Mouse (Mus musculus) stomach, postnatal 0 days (tissue): ENCODE measurements around the gene 2310061N02Rik. TPM values are rescaled to one million over a fixed set of nuclear protein-coding genes. Genes with fewer than 3 reads are reported as not detected.

ENCODE experiments used
- ATAC-seq: fragments of 200-750 bp; cut with Nextera tagmentation; 2 replicates; pipeline ENCODE4 v1.8.0; 2017; ENCODE audit not compliant: low FRiP score, low TSS enrichment
- DNase-seq: peaks from one replicate; pipeline ENCODE4 v3.0.0-alpha.2; 2016; ENCODE audit warnings: low spot score
- H3K27ac ChIP-seq: fragments of 300-500 bp; sonication (generic); replicated peaks from 2 replicates; pipeline ENCODE4 v1.5.1; 2014; ENCODE audit warnings: mild to moderate bottlenecking, control low read depth
- H3K27me3 ChIP-seq: fragments of 300-500 bp; sonication (generic); 2 replicates; pipeline ENCODE4 v1.6.1; 2014; ENCODE audit warnings: low read length; ENCODE audit not compliant: control insufficient read depth, insufficient read depth
- H3K36me3 ChIP-seq: fragments of 300-500 bp; sonication (generic); 2 replicates; pipeline ENCODE4 v1.6.1; 2014; ENCODE audit warnings: low read length, mixed read lengths; ENCODE audit not compliant: control insufficient read depth, insufficient read depth
- H3K4me1 ChIP-seq: fragments of 300-500 bp; sonication (generic); replicated peaks from 2 replicates; pipeline ENCODE4 v1.6.1; 2014; ENCODE audit warnings: antibody characterized with exemption; ENCODE audit not compliant: control insufficient read depth, insufficient read depth
- H3K4me2 ChIP-seq: fragments of 300-500 bp; sonication (generic); replicated peaks from 2 replicates; pipeline ENCODE4 v1.6.1; 2014; ENCODE audit warnings: low read depth, mild to moderate bottlenecking, control low read depth, moderate library complexity
- H3K4me3 ChIP-seq: fragments of 300-500 bp; sonication (generic); 2 replicates; pipeline ENCODE4 v1.5.1; 2014; ENCODE audit warnings: low read depth, low read length, control low read depth
- H3K9ac ChIP-seq: fragments of 300-500 bp; sonication (generic); 2 replicates; pipeline ENCODE4 v1.6.1; 2014; ENCODE audit warnings: mild to moderate bottlenecking, low read length, control low read depth, mixed read lengths
- H3K9me3 ChIP-seq: fragments of 300-500 bp; sonication (generic); 2 replicates; pipeline ENCODE4 v1.6.1; 2016; ENCODE audit warnings: low read length; ENCODE audit not compliant: control insufficient read depth
- CTCF ChIP-seq: IDR thresholded peaks from 2 replicates; pipeline ENCODE4 v1.5.1; 2016; ENCODE audit warnings: antibody characterized with exemption, low read depth, mild to moderate bottlenecking, moderate library complexity
- EP300 ChIP-seq: optimal IDR thresholded peaks from 2 replicates; pipeline ENCODE3; 2016; ENCODE audit warnings: antibody characterized with exemption
- whole genome bisulfite sequencing: fragments of 180-500 bp; shearing (Covaris S2); extraction: QIAGEN DNeasy Blood & Tissue Kit; methylation state at CpG from one replicate; pipeline ENCODE4 v1.1.7; 2014; 5-methylcytosine and 5-hydroxymethylcytosine counted together
- polyA plus RNA-seq: library from polyadenylated mRNA; unstranded; fragments of >200 nt; fragmentation: Nextera tagmentation; extraction: Ambion mirVana; gene quantifications from 2 replicates; pipeline ENCODE4 v1.2.1, GENCODE M21; 2015

The 2310061N02Rik gene
- polyA plus RNA-seq, 1 experiment from 2014 or later = not detected

GRCm38 (mm10) chr16:88681282-88681681 is 26.5 kb downstream of the 2310061N02Rik start:
- Histone ChIP-seq H3K36me3 (no peaks in the 10 kb centered on the region), H3K27me3 (no peaks in the 10 kb centered on the region), H3K4me3 (no peak overlapping the region), H3K9ac (no peak overlapping the region), H3K4me2 (no peak overlapping the region), H3K9me3 (no peaks in the 10 kb centered on the region), H3K27ac (no peak overlapping the region), H3K4me1 (no peaks in the 10 kb centered on the region)
- ATAC-seq (no peak), DNase-seq (no peak)
- TF ChIP-seq EP300 (no peak), CTCF (no peak)
- WGBS = 62% methylated on average over 2 of the region's 2 CpGs

GRCm38 (mm10) chr16:88679099-88679498 is 28.7 kb downstream of the 2310061N02Rik start:
- no peak overlapping the region for H3K27ac ChIP-seq
- DNase-seq = no peak
- ATAC-seq = no peak
- no peak overlapping the region for H3K4me3 ChIP-seq
- TF ChIP-seq EP300 (no peak), CTCF (no peak)
- no peaks in the 10 kb centered on the region for H3K36me3 ChIP-seq
- H3K9me3 ChIP-seq = no peaks in the 10 kb centered on the region
- H3K9ac ChIP-seq = no peak overlapping the region
- WGBS = 79% methylated on average over 6 of the region's 6 CpGs
- no peak overlapping the region for H3K4me2 ChIP-seq
- H3K27me3 ChIP-seq = no peaks in the 10 kb centered on the region
- no peaks in the 10 kb centered on the region for H3K4me1 ChIP-seq

GRCm38 (mm10) chr16:88671571-88671970 is 36.2 kb downstream of the 2310061N02Rik start, which contains the start of gene Krtap27-1:
Gene Krtap27-1 (minus strand): TSS chr16:88671671.
- Histone ChIP-seq H3K9me3 (no peaks in the 10 kb centered on the region), H3K4me1 (no peaks in the 10 kb centered on the region), H3K27ac (no peak within 1 kb of the TSS), H3K27me3 (no peaks in the 10 kb centered on the region), H3K9ac (no peak within 1 kb of the TSS), H3K4me3 (no peak within 1 kb of the TSS), H3K4me2 (no peak within 1 kb of the TSS), H3K36me3 (no peaks in the 10 kb centered on the region)
- WGBS = 83% methylated on average over 4 of the region's 4 CpGs
- ATAC-seq (no peak), DNase-seq (no peak)
- TF ChIP-seq EP300 (no peak), CTCF (no peak)

GRCm38 (mm10) chr16:88657426-88657825 is 50.3 kb downstream of the 2310061N02Rik start:
- no peak overlapping the region for H3K4me2 ChIP-seq
- no peak overlapping the region for H3K4me3 ChIP-seq
- 50% methylated on average over 1 of the region's 1 CpGs for WGBS
- no peak; the same call in 1 of the 2 replicates for ATAC-seq
- TF ChIP-seq EP300 = no peak
- peak; percentile 70 for TF ChIP-seq CTCF
- no peaks in the 10 kb centered on the region for H3K36me3 ChIP-seq
- H3K27me3 ChIP-seq = no peaks in the 10 kb centered on the region
- no peaks in the 10 kb centered on the region for H3K4me1 ChIP-seq
- no peak overlapping the region for H3K27ac ChIP-seq
- no peak for DNase-seq
- no peaks in the 10 kb centered on the region for H3K9me3 ChIP-seq
- H3K9ac ChIP-seq = no peak overlapping the region

Other genes starting within 250 kb of the 2310061N02Rik start
- gene Cldn17, start 201.0 kb downstream of the 2310061N02Rik start, polyA plus RNA-seq = 16.5 and 18.0 TPM in 2 replicates
- 1.5 and 2.2 TPM in 2 replicates for gene Cldn8, start 144.8 kb downstream of the 2310061N02Rik start, polyA plus RNA-seq
- not detected in 2 replicates for gene Krtap24-1, start 95.7 kb downstream of the 2310061N02Rik start, polyA plus RNA-seq
- gene 2310079G19Rik, start 80.3 kb downstream of the 2310061N02Rik start, polyA plus RNA-seq = 0.41 and 0.64 TPM in 2 replicates
- gene Krtap26-1, start 60.2 kb downstream of the 2310061N02Rik start, polyA plus RNA-seq = not detected in 2 replicates
- gene Krtap27-1, start 36.3 kb downstream of the 2310061N02Rik start, polyA plus RNA-seq = not detected in 2 replicates
- not detected in 2 replicates for gene Krtap13-1, start 20.9 kb upstream of the 2310061N02Rik start, polyA plus RNA-seq
- gene Krtap13, start 43.7 kb upstream of the 2310061N02Rik start, polyA plus RNA-seq = not detected in 2 replicates
- 0.13 and 0.23 TPM in 2 replicates for gene 2310034C09Rik, start 50.9 kb upstream of the 2310061N02Rik start, polyA plus RNA-seq
- not detected in 2 replicates for gene 2310057N15Rik, start 66.2 kb upstream of the 2310061N02Rik start, polyA plus RNA-seq
- gene Gm5965, start 69.9 kb upstream of the 2310061N02Rik start, polyA plus RNA-seq = not detected in 2 replicates
- gene Gm20741, start 104.3 kb upstream of the 2310061N02Rik start, polyA plus RNA-seq = not detected in 2 replicates
- gene Krtap15, start 112.3 kb upstream of the 2310061N02Rik start, polyA plus RNA-seq = not detected in 2 replicates
- not detected in 2 replicates for gene Krtap14, start 118.2 kb upstream of the 2310061N02Rik start, polyA plus RNA-seq
- not detected in 2 replicates for gene Krtap19-1, start 161.4 kb upstream of the 2310061N02Rik start, polyA plus RNA-seq
- not detected in 2 replicates for gene Krtap19-2, start 166.3 kb upstream of the 2310061N02Rik start, polyA plus RNA-seq
- gene Krtap19-3, start 170.1 kb upstream of the 2310061N02Rik start, polyA plus RNA-seq = not detected in 2 replicates
- gene Krtap19-4, start 177.1 kb upstream of the 2310061N02Rik start, polyA plus RNA-seq = not detected in 2 replicates
- not detected in 2 replicates for gene Krtap19-5, start 188.5 kb upstream of the 2310061N02Rik start, polyA plus RNA-seq
- not detected in 2 replicates for gene Krtap19-9b, start 224.3 kb upstream of the 2310061N02Rik start, polyA plus RNA-seq